ENCODE assay signal across 8 mouse cellular contexts in the genomic region with DNA sequence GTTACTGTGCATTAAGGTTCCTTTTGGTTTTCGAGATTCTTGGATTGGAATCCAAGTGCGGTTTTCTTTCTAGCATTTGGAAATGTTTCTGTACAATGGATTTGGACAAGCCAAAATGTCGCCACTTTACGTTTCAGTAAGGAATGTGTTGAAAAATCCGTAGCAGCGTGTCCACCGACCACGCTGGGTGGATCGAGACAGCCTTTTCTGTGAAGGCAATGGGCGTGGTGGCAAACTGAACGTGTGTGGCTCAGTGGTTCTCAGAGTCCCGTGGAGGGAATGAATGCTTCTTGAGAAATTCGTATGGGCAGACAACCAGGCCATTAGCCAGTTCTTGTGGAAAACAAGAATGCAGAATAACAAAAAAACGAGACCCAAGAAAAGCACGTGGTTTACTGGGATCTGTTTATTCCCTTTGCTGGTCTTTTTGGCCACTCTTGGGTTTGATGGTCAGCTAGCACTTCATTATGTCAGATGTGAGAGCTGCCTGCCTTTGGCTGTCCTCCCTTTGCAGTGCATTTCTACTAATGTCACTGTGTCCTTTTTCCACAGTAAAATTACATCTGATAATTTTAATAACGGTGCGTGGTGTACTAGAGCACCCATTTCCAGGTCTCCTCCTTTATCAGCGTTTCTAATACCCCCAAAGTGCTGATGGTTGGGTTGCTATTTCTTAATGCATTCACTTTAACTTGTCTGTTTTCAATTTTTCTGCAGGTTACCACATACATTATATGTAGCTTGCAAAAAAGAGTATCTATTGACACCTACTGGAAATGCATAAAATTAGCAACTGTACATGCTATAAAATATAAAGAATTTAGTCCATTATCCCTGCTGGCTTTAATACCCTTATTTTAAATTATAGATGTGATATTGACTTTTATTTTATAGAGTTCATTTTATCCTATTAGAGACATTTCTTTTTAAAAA. TPM values are rescaled to one million over a fixed set of nuclear protein-coding genes. Genes with fewer than 3 reads are reported as not detected.
DNase-seq lines count a peak whose midpoint lies in the region; ATAC-seq and TF ChIP-seq lines count a peak whose summit lies in the region.

No protein-coding gene starts in this region.

- no peak overlapping the region for H3K4me3 ChIP-seq in kidney, postnatal 0 days (replicated peaks; ENCODE audit: low read depth, low read length)

- no peak overlapping the region for H3K9ac ChIP-seq in kidney, postnatal 0 days (ENCODE audit: low read depth, low read length)

- H3K9me3 ChIP-seq in kidney, postnatal 0 days (replicated peaks; ENCODE audit: low read length), result no peaks in the 10 kb centered on the region

- H3K36me3 ChIP-seq in kidney, postnatal 0 days (ENCODE audit: insufficient read depth, low read length), result no peaks in the 10 kb centered on the region

- ATAC-seq in kidney, postnatal 0 days (replicated peaks; ENCODE audit: low FRiP score, low read depth), result no peak

- 83% methylated on average over 18 of the region's 18 CpGs for WGBS in kidney, postnatal 0 days

- no peak overlapping the region for H3K4me2 ChIP-seq in kidney, postnatal 0 days (ENCODE audit: low read length)

- no peaks in the 10 kb centered on the region for H3K4me1 ChIP-seq in kidney, postnatal 0 days (replicated peaks; ENCODE audit: insufficient read depth, low read length)

- TF ChIP-seq CTCF in kidney, postnatal 0 days (IDR thresholded peaks at IDR 0.05; ENCODE audit: low read depth), result peak; percentile 31

- H3K27me3 ChIP-seq in kidney, postnatal 0 days (ENCODE audit: insufficient read depth, low read length), result no peaks in the 10 kb centered on the region

- DNase-seq in kidney, postnatal 0 days (ENCODE audit: low spot score), result peak; percentile 14
- no peak for DNase-seq in kidney, postnatal 10 days
- DNase-seq in Muller cell, postnatal 12 days (ENCODE audit: inconsistent ontology term), result peak; percentile 18
- peak; percentile 12 to 17 for DNase-seq in cerebellum, postnatal 10 days
- DNase-seq in lung, postnatal 25 days (ENCODE audit: low spot score), result peak; percentile 37
- no peak for DNase-seq in spleen, adult 12 weeks (ENCODE audit: low spot score)
- no peak for DNase-seq in kidney, adult 11 months
- DNase-seq in adrenal gland, adult 18-20 months (ENCODE audit: low spot score in 2 of 2), result no peak

- H3K27ac ChIP-seq in kidney, postnatal 0 days, result no peak overlapping the region

RNA-seq across cellular contexts. Expression of gene Epm2a, which starts 1.6 kb away (rescaled TPM):
- 0.65 and 0.87 TPM in 2 replicates for polyA plus RNA-seq in kidney, postnatal 0 days (2015; fragmentation: Nextera tagmentation; extraction: Ambion mirVana)
- total RNA-seq in adrenal gland, adult 18-20 months (2021), result 10 to 100 TPM; 10.9 to 14.9 TPM

Comparison
In these comparisons a context has a peak if more than half of its experiments do, and no peak if none do; other contexts are left out.
1. DNase-seq: peak in kidney, postnatal 0 days (single experiment), Muller cell, postnatal 12 days (single experiment), cerebellum, postnatal 10 days (2 of 2) and lung, postnatal 25 days (single experiment); none in kidney, postnatal 10 days (single experiment), spleen, adult 12 weeks (single experiment), kidney, adult 11 months (single experiment) and adrenal gland, adult 18-20 months (0 of 2).